Mouse (Mus musculus) stomach, postnatal 0 days (tissue): Measurements from ENCODE around the gene Il17rb.

ENCODE experiments used
- CTCF ChIP-seq: IDR thresholded peaks from 2 replicates; pipeline ENCODE4 v1.5.1; 2016; ENCODE audit warnings: antibody characterized with exemption, low read depth, mild to moderate bottlenecking, moderate library complexity
- EP300 ChIP-seq: optimal IDR thresholded peaks from 2 replicates; pipeline ENCODE3; 2016; ENCODE audit warnings: antibody characterized with exemption

DNA sequence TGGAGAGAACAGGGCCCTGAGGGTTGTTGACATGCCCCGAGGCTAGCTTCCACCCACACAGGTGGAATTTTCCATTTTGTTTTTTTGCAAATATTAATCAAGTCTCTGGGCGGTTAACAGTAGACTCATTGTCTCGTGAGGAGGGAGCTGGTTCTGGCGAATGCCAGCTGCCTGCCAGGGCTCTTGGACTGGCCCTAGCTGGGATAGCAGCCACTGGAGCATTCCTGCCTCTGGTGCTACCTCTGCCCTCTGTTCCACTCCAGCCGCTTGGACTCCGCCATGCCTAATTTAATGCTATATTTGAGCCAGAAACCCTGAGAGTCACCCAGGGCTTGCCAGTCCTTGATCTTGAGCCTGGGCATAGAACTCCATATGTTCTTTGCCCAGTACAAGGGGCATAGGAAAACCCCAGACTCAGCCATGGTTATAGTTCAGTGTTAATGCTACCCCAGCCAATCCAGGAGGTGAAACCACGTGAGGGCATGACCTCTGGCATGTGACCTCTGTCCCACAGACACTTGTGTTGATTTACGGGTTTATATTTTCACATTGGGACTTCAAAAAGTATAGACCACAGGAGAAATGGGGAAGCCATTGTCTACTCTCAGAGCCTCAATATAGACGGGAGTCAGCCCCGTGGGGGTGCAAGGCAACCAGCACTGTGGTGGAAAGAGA is 3.3 kb upstream of the Il17rb start:
- no peak for TF ChIP-seq CTCF
- no peak for TF ChIP-seq EP300
